Mouse (Mus musculus): ENCODE measurements around the gene Chst15.

The Chst15 gene

GRCm38 (mm10) chr7:132261885-132262284, 55.1 kb downstream of the Chst15 start:
- DNase-seq = no peak

- no peak for DNase-seq
Measured at GRCm38 (mm10) chr7:132260632-132261031, 56.4 kb downstream of the Chst15 start.

- DNase-seq = no peak
Measured at GRCm38 (mm10) chr7:132258817-132259216, 58.2 kb downstream of the Chst15 start.

- DNase-seq = no peak
Measured at GRCm38 (mm10) chr7:132258216-132258615, 58.8 kb downstream of the Chst15 start.

GRCm38 (mm10) chr7:132253513-132253912, 63.5 kb downstream of the Chst15 start:
- DNase-seq = no peak

GRCm38 (mm10) chr7:132253078-132253477, 64.0 kb downstream of the Chst15 start:
- no peak for DNase-seq

GRCm38 (mm10) chr7:132249563-132250119, 67.4 kb downstream of the Chst15 start:
- no peak for DNase-seq

GRCm38 (mm10) chr7:132247567-132247966, 69.5 kb downstream of the Chst15 start:
- DNase-seq = no peak

- DNase-seq = no peak
Measured at GRCm38 (mm10) chr7:132247091-132247490, 69.9 kb downstream of the Chst15 start.

GRCm38 (mm10) chr7:132245730-132246129, 71.3 kb downstream of the Chst15 start:
- no peak for DNase-seq

GRCm38 (mm10) chr7:132244637-132245036, 72.4 kb downstream of the Chst15 start:
- no peak for DNase-seq

- no peak for DNase-seq
Measured at GRCm38 (mm10) chr7:132243225-132243624, 73.8 kb downstream of the Chst15 start.

- no peak for DNase-seq
Measured at GRCm38 (mm10) chr7:132242617-132243141, 74.3 kb downstream of the Chst15 start.

- DNase-seq = no peak
Measured at GRCm38 (mm10) chr7:132238921-132239320, 78.1 kb downstream of the Chst15 start.

- DNase-seq = no peak
Measured at GRCm38 (mm10) chr7:132237191-132237590, 79.8 kb downstream of the Chst15 start.

GRCm38 (mm10) chr7:132236789-132237188, 80.2 kb downstream of the Chst15 start:
- no peak for DNase-seq

- no peak for DNase-seq
Measured at GRCm38 (mm10) chr7:132234250-132234649, 82.8 kb downstream of the Chst15 start.

- DNase-seq = no peak
Measured at GRCm38 (mm10) chr7:132233732-132234131, 83.3 kb downstream of the Chst15 start.

GRCm38 (mm10) chr7:132232937-132233336, 84.1 kb downstream of the Chst15 start:
- no peak for DNase-seq

- DNase-seq = no peak
Measured at GRCm38 (mm10) chr7:132231476-132231875, 85.6 kb downstream of the Chst15 start.

GRCm38 (mm10) chr7:132230961-132231360, 86.1 kb downstream of the Chst15 start:
- DNase-seq = no peak

- no peak for DNase-seq
Measured at GRCm38 (mm10) chr7:132227075-132227640, 89.9 kb downstream of the Chst15 start.

- DNase-seq = peak; percentile 55 to 69
Measured at GRCm38 (mm10) chr7:132226379-132227074, 90.5 kb downstream of the Chst15 start.

Data from thymus, postnatal 36 days (tissue).